Mouse (Mus musculus) heart, embryonic 10.5 days (tissue): Measurements from ENCODE around the gene Cd93. TPM values are rescaled to one million over a fixed set of nuclear protein-coding genes. Genes with fewer than 3 reads are reported as not detected.

ENCODE experiments used
- DNase-seq: peaks from one replicate; pipeline ENCODE4 v3.0.0-alpha.2; 2017; ENCODE audit warnings: low spot score
- H3K27ac ChIP-seq: fragments of 300-500 bp; sonication (generic); 2 replicates; pipeline ENCODE4 v1.5.1; 2016; ENCODE audit warnings: mild to moderate bottlenecking
- H3K27me3 ChIP-seq: fragments of 300-500 bp; sonication (generic); 2 replicates; pipeline ENCODE4 v1.6.1; 2016; ENCODE audit warnings: mild to moderate bottlenecking; ENCODE audit not compliant: poor library complexity, insufficient read depth, severe bottlenecking
- H3K36me3 ChIP-seq: fragments of 300-500 bp; sonication (generic); 2 replicates; pipeline ENCODE4 v1.6.1; 2016; ENCODE audit warnings: mild to moderate bottlenecking, moderate library complexity
- H3K4me1 ChIP-seq: fragments of 300-500 bp; sonication (generic); 2 replicates; pipeline ENCODE4 v1.6.1; 2016; ENCODE audit warnings: mild to moderate bottlenecking
- H3K4me3 ChIP-seq: fragments of 300-500 bp; sonication (generic); 2 replicates; pipeline ENCODE4 v1.5.1; 2016; ENCODE audit warnings: mild to moderate bottlenecking, moderate library complexity
- H3K9me3 ChIP-seq: fragments of 300-500 bp; sonication (generic); 2 replicates; pipeline ENCODE4 v1.6.1; 2016; ENCODE audit warnings: mild to moderate bottlenecking, moderate library complexity
- WGBS: fragments of 180-500 bp; shearing (Covaris S2); methylation state at CpG from one replicate; pipeline ENCODE4 v1.1.7; 2016; 5-methylcytosine and 5-hydroxymethylcytosine counted together
- polyA plus RNA-seq: library from polyadenylated mRNA; unstranded; fragments of >200 nt; fragmentation: Nextera tagmentation; extraction: Ambion mirVana; gene quantifications from 2 replicates; pipeline ENCODE4 v1.2.1, GENCODE M21; 2016

Gene Cd93
- polyA plus RNA-seq, 1 experiment from 2014 or later, result 10.3 TPM

DNA sequence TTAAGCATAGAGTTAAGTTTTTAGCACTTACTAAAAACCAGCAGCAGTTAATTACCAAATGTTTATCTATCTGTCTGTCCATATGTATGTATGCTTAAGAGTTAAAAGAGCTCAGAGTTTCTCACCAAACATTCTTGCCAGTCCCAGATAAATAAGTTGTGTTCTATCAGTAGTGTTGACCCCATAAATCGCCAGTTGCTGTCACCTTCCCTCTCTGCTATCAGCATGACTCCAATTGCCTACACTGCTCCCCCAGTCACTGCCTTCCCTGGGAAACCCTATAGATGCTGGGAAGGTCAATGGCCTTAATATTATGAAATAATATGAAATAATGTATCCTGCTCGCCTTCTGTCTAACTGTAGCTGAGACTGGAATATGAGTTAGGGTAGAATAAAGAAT is 11.0 kb downstream of the Cd93 start:
- no peaks in the 10 kb centered on the region for H3K27me3 ChIP-seq
- WGBS, result 52% methylated on average over 2 of the region's 2 CpGs
- H3K36me3 ChIP-seq, result no peaks in the 10 kb centered on the region
- no peak overlapping the region for H3K4me3 ChIP-seq
- no peak overlapping the region for H3K27ac ChIP-seq
- no peaks in the 10 kb centered on the region for H3K4me1 ChIP-seq
- H3K9me3 ChIP-seq, result no peaks in the 10 kb centered on the region
- DNase-seq, result peak; percentile 20

DNA sequence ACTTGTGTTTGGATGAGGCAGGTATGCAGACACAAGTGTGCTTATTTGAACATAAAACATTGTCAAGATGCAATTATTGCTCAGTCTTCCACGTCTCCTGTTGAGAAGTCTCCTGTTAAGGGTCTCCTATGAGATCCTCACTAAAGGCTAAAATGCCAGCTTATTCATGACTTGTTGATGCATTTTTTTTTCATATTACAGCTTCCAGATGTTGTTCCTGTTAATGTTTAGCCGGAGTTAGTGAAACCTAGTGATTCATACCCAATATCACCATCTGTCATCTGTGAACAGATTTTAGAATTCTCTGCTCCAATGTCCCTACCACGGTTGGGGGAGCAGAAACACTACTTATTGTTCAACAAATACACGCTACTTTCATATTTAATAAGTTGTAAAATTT is 12.4 kb downstream of the Cd93 start:
- Histone ChIP-seq H3K36me3 (no peaks in the 10 kb centered on the region), H3K9me3 (no peaks in the 10 kb centered on the region), H3K4me3 (no peak overlapping the region), H3K27ac (no peak overlapping the region), H3K4me1 (no peaks in the 10 kb centered on the region), H3K27me3 (no peaks in the 10 kb centered on the region)
- no peak for DNase-seq
- WGBS, result 81% methylated on average over 4 of the region's 4 CpGs

DNA sequence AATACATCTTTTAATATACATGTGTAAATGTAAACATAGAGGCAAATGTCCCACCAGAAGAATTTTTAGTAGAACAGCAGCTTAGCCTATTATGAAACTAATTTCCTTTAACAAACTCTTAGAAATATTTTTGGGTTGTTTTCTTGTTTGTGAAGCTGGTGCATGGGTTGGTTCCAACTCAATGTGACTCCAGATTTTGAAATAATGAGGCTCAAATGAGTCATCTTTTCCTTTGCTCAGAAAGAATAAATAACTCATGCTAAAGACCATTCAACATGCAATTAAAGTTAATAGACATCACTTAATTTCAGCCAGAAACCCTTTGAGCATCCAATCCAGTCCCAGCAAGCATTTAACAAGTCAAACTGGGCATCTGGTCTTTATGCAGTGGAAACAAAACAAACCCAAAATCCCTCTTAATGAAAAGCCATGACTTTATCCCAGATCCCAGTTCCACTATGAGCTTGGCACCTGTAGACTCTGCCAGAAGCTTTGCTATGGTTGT is 14.3 kb downstream of the Cd93 start:
- Histone ChIP-seq H3K4me3 (no peak overlapping the region), H3K27ac (no peak overlapping the region), H3K27me3 (no peaks in the 10 kb centered on the region), H3K4me1 (no peaks in the 10 kb centered on the region), H3K9me3 (no peaks in the 10 kb centered on the region), H3K36me3 (no peaks in the 10 kb centered on the region)
- peak; percentile 14 for DNase-seq

DNA sequence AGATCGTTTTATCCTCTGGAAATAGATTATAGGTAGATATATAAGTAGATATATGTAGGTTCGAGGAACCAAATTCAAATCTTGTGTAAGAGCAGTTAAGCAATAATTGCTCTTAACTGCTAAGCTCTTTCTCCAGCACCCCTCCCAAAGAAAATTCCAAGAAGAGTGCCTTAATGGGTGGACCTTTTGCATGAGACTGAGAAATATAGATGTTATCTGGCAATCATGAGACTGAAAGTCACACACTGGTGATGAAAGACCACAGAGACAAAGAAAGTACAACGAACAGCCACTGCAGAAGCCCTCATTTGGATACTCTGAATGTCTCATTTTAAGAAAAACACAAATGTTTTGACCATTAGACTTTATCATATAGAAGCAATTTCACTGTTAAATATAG is 14.8 kb downstream of the Cd93 start:
- WGBS, result 82% methylated on average over 3 of the region's 3 CpGs

DNA sequence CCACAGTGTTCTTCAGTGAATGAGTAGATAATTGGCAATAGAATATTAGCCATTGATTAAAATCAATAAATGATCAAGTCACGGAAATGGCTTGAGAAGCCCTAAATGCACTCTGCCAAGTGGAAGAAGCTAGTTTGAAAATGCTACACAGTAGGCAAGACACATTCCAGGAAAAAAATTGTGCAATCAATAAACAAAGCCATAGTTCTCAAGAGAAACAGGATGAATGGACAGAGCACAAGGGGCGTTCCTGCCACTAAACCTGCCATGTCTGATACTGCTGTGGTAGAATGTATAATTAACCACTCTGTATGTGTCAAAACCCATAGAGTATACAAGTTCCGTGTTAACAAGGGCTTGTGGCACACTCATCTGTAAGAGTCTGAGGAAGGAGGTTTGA is 15.8 kb downstream of the Cd93 start:
- no peak overlapping the region for H3K27ac ChIP-seq
- WGBS, result 81% methylated on average over 3 of the region's 3 CpGs

More for the DNA sequence above, 14.8 kb downstream of the Cd93 start:
- Histone ChIP-seq H3K27ac (no peak overlapping the region), H3K4me3 (no peak overlapping the region), H3K27me3 (no peaks in the 10 kb centered on the region), H3K36me3 (no peaks in the 10 kb centered on the region), H3K9me3 (no peaks in the 10 kb centered on the region), H3K4me1 (no peaks in the 10 kb centered on the region)
- DNase-seq, result peak; percentile 19

DNA sequence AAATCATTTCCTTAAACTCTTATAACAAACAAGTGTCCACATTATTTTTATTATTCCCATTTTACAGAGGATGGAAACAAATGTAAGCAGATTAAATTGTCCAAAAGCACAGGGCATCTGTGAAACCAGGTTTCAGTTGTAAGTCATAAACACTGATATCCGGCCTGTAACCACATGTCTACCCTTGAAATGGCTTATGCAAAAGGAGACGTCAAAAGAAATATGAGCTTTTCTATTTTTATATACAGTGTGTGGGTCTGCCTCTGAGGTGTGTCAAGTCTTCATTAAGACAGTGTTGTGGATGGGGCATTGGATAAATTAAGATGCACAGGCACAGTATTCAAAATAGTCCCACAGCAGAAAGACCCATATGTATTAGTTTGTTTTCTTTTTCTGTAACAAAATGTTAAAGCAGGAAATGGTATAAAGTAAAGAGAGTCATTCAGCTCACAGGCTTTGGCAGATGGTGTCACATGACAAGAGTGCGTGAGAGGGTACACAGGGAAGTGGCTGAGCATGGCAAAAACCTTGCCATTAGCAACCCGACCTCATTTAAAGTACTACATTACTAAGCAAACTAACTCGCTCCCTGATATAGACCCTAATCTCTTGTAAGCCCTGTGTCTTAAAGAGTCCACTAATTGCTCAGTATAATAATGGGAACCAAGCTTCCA is 17.5 kb downstream of the Cd93 start:
- no peak overlapping the region for H3K4me3 ChIP-seq
- WGBS, result 79% methylated on average over 5 of the region's 5 CpGs
- no peaks in the 10 kb centered on the region for H3K9me3 ChIP-seq
- H3K4me1 ChIP-seq, result no peaks in the 10 kb centered on the region
- no peak for DNase-seq
- H3K27ac ChIP-seq, result no peak overlapping the region
- no peaks in the 10 kb centered on the region for H3K27me3 ChIP-seq
- no peaks in the 10 kb centered on the region for H3K36me3 ChIP-seq

More for the DNA sequence above, 15.8 kb downstream of the Cd93 start:
- no peak overlapping the region for H3K4me3 ChIP-seq
- H3K4me1 ChIP-seq, result no peaks in the 10 kb centered on the region
- peak; percentile 7 for DNase-seq
- H3K27me3 ChIP-seq, result no peaks in the 10 kb centered on the region
- no peaks in the 10 kb centered on the region for H3K9me3 ChIP-seq
- H3K36me3 ChIP-seq, result no peaks in the 10 kb centered on the region

DNA sequence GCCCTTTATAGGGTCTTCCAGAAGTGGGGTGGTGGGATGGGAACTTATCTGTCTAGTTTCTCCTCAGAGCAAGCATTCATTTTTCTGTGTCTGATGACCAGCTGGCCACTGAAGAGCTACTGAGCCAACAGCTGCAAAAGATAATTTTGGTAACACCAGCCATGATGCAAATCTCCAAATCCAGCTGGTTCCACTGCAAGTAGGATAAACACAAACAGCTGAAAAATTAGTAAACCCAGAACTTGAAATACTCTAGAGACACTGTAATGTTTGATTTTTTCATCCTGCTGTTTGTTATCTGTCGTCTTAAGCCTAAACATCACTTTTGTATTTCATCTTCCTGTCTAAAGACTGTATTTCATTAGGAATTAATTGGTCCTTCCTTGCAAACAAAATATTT is 21.7 kb downstream of the Cd93 start:
- DNase-seq, result no peak
- 75% methylated on average over 1 of the region's 1 CpGs for WGBS
- no peaks in the 10 kb centered on the region for H3K4me1 ChIP-seq

DNA sequence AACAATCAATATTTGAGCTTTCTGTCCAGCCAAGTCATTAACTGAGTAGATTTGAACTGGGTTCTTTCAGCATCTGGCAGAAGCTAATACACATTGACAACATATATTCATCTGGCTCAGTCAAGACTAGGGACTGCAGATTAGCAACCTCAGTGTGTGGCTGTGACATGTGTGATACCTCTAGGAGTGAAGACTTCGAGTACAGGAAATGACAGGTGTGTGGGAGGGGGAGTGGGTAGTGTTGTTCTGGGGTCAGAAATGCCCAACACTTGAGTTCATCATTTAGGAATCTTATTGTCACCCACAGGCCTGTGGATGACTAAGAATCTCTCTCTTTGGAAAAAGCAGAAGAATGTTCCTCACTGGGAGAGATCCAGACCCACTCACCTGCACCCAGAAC is 22.3 kb downstream of the Cd93 start:
- WGBS, result 37% methylated on average over 1 of the region's 1 CpGs
- no peak overlapping the region for H3K4me3 ChIP-seq
- DNase-seq, result peak; percentile 13
- no peak overlapping the region for H3K27ac ChIP-seq
- H3K27me3 ChIP-seq, result no peaks in the 10 kb centered on the region
- H3K36me3 ChIP-seq, result no peaks in the 10 kb centered on the region
- H3K4me1 ChIP-seq, result no peaks in the 10 kb centered on the region
- no peaks in the 10 kb centered on the region for H3K9me3 ChIP-seq

More for the DNA sequence above, 21.7 kb downstream of the Cd93 start:
- no peaks in the 10 kb centered on the region for H3K36me3 ChIP-seq
- no peak overlapping the region for H3K27ac ChIP-seq
- no peaks in the 10 kb centered on the region for H3K9me3 ChIP-seq
- no peaks in the 10 kb centered on the region for H3K27me3 ChIP-seq
- H3K4me3 ChIP-seq, result no peak overlapping the region

DNA sequence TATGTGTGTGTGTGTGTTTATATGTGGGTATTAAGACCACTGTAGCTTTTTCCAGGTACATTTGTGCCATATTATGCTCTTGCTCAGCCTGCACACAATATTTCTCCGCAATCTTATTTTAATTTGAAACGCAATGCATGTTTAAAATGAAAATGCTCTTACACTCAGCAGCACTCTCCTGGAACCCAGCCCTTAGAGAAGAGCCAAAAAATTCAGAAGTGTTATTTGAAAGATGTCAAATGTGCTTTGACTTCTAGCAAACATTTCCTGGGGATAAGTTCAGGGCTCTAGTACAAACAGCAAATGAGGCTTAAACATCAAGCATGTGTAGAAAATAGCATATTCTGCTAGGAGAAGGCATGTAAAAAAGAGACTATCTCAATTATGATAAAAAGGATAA is 23.6 kb downstream of the Cd93 start:
- Histone ChIP-seq H3K36me3 (no peaks in the 10 kb centered on the region), H3K27ac (no peak overlapping the region), H3K27me3 (no peaks in the 10 kb centered on the region), H3K4me1 (no peaks in the 10 kb centered on the region), H3K9me3 (no peaks in the 10 kb centered on the region), H3K4me3 (no peak overlapping the region)
- DNase-seq, result no peak
- 92% methylated on average over 2 of the region's 2 CpGs for WGBS

DNA sequence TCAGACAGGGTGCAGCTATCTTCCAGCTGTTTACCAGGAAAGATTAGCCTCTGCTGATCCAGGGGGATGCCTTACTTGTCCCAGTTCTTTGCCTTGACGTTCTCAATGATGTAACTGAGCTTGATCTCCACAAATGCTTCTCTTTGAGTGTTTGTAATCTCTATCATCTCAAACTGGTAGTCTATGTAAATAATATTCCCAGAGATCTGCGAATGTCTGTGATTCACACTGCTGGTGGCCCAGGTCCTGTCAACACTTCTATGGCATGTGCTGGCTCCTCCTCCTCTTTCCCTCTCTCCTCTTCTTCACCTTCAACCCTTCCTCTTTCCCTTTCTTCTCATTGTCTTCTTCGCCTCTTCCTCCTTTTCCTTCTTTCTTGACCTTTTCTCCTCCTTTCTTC is 24.2 kb downstream of the Cd93 start:
- Histone ChIP-seq H3K36me3 (no peaks in the 10 kb centered on the region), H3K4me3 (no peak overlapping the region), H3K27ac (no peak overlapping the region), H3K9me3 (no peaks in the 10 kb centered on the region), H3K4me1 (no peaks in the 10 kb centered on the region), H3K27me3 (no peaks in the 10 kb centered on the region)
- 71% methylated on average over 3 of the region's 3 CpGs for WGBS
- DNase-seq, result no peak

DNA sequence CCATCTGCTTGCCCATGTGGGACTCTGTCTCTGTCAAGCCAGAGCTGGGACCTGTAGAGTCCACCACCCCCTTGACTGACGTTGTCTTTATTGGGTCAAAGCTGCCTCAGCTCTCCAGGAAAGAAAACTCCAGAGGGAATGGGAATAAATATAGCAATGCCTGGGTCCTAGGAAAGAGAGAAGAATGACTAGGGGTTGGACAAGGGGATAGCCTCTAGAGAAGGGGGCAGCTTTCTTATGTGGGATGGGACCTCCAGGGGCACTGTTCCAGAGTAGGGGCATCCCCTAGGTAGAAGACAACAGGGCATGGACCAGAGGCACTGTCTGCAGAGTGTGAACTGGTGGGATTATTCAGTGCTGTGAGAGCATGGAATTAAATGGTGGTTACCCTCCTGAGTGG is 33.5 kb downstream of the Cd93 start:
- no peak overlapping the region for H3K27ac ChIP-seq
- peak; percentile 61 for DNase-seq
- no peaks in the 10 kb centered on the region for H3K9me3 ChIP-seq
- H3K4me3 ChIP-seq, result no peak overlapping the region
- WGBS, result 77% methylated on average over 1 of the region's 1 CpGs
- peaks cover 31% of the 10 kb centered on the region for H3K4me1 ChIP-seq
- H3K36me3 ChIP-seq, result no peaks in the 10 kb centered on the region
- H3K27me3 ChIP-seq, result peaks cover 29% of the 10 kb centered on the region

DNA sequence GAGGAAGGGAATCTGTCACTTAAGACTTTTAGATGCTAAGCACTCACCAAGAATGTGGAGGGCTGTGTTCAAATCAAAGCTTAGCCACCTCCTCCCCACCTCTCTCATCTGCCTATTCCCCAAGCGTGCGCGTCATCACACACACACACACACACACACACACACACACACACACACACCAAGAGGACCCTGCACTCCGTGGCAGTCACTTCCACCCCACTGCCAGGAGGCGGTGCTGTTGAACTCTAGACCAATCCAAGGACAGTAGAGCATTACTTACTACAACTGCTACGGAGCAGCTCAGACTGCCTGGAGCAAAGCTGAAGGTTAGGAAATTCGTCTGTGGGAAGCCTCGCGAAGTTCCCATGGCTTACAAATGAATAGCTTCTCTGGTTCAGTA is 34.2 kb downstream of the Cd93 start:
- peak; percentile 90 for DNase-seq
- no peak overlapping the region for H3K27ac ChIP-seq
- H3K27me3 ChIP-seq, result peaks cover 31% of the 10 kb centered on the region
- no peaks in the 10 kb centered on the region for H3K36me3 ChIP-seq
- H3K9me3 ChIP-seq, result no peaks in the 10 kb centered on the region
- peaks cover 31% of the 10 kb centered on the region for H3K4me1 ChIP-seq
- H3K4me3 ChIP-seq, result no peak overlapping the region
- WGBS, result 19% methylated on average over 9 of the region's 9 CpGs

DNA sequence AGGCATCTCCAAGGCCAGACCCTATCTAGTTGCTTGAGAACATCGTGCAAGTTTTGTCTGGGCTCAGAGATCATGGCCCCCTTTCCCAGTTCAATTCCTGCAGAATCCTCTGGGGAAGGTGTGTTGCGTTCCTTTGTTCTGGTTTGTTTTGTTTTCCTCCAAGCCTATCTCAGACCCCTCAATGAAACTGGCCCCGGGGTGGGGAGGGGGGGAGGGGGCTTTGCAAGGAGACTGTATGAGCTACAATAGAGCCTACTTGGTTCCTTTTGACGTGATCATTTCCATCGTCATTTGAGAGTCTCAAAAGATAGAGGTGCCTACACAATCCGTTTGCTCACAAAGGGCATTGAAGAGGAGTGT is 34.6 kb downstream of the Cd93 start:
- Histone ChIP-seq H3K36me3 (no peaks in the 10 kb centered on the region), H3K27ac (peak overlapping the region; percentile 82), H3K27me3 (peaks cover 31% of the 10 kb centered on the region), H3K4me1 (peaks cover 31% of the 10 kb centered on the region), H3K4me3 (peak overlapping the region; percentile 64; the same call in 1 of the 2 replicates), H3K9me3 (no peaks in the 10 kb centered on the region)
- peak; percentile 69 for DNase-seq
- WGBS, result 8% methylated on average over 6 of the region's 6 CpGs
